Mouse (Mus musculus) MEL (cell line): ENCODE results near the gene Rab20. TPM values are rescaled to one million over a fixed set of nuclear protein-coding genes. Genes with fewer than 3 reads are reported as not detected.
A peak's percentile ranks its signal among the peaks of the same experiment; 100 is the strongest.

ENCODE experiments used
- DNase-seq: peaks from one replicate; pipeline ENCODE4 v3.0.0; 2011; ENCODE audit warnings: low read depth, low spot score
- H3K27ac ChIP-seq: 2 replicates; pipeline ENCODE4 v1.5.1; 2012; ENCODE audit warnings: low read depth, mild to moderate bottlenecking, control low read depth, low read length, moderate library complexity; ENCODE audit not compliant: control insufficient read depth
- H3K27me3 ChIP-seq, 2 experiments: fragments of 150-350 bp in 1 of 2; sonication (generic) in 1 of 2; 2 replicates each; pipeline ENCODE4 v1.6.1; 2012; ENCODE audit warnings: low read length in 2 of 2, mild to moderate bottlenecking in 2 of 2, improper control_type of control experiment in 1 of 2, moderate library complexity in 1 of 2; ENCODE audit not compliant: insufficient read depth in 2 of 2, control insufficient read depth in 1 of 2
- H3K36me3 ChIP-seq, 2 experiments: 2 replicates each; pipeline ENCODE4 v1.6.1; 2012 to 2014; ENCODE audit warnings: low read length in 2 of 2, improper control_type of control experiment in 1 of 2, inconsistent platforms in 1 of 2, mild to moderate bottlenecking in 1 of 2; ENCODE audit not compliant: insufficient read depth in 2 of 2, control insufficient read depth in 1 of 2
- H3K4me1 ChIP-seq, 2 experiments: fragments of 150-350 bp in 1 of 2; sonication (generic) in 1 of 2; 2 replicates each; pipeline ENCODE4 v1.6.1; 2012; ENCODE audit warnings: low read length in 2 of 2, improper control_type of control experiment in 1 of 2, mild to moderate bottlenecking in 1 of 2; ENCODE audit not compliant: insufficient read depth in 2 of 2, control insufficient read depth in 1 of 2
- H3K4me3 ChIP-seq, 2 experiments: fragments of 150-350 bp in 1 of 2; sonication (generic) in 1 of 2; 2 replicates each; pipeline ENCODE4 v1.5.1; 2012; ENCODE audit warnings: low read depth in 2 of 2, low read length in 2 of 2, mild to moderate bottlenecking in 2 of 2, moderate library complexity in 2 of 2, control low read depth in 1 of 2, improper control_type of control experiment in 1 of 2; ENCODE audit not compliant: control insufficient read depth in 1 of 2, insufficient read depth in 1 of 2
- H3K79me2 ChIP-seq: 2 replicates; pipeline ENCODE4 v1.6.1; 2012; ENCODE audit warnings: mild to moderate bottlenecking, low read length, moderate library complexity; ENCODE audit not compliant: control insufficient read depth, poor library complexity, insufficient read depth
- H3K9ac ChIP-seq: 2 replicates; pipeline ENCODE4 v1.6.1; 2012; ENCODE audit warnings: low read depth, mild to moderate bottlenecking, control low read depth, low read length, moderate library complexity; ENCODE audit not compliant: control insufficient read depth, poor library complexity, severe bottlenecking
- H3K9me3 ChIP-seq: fragments of 150-350 bp; sonication (generic); replicated peaks from 2 replicates; pipeline ENCODE4 v1.6.1; 2012; ENCODE audit warnings: mild to moderate bottlenecking, low read length, improper control_type of control experiment, moderate library complexity; ENCODE audit not compliant: insufficient read depth
- BHLHE40 ChIP-seq: IDR thresholded peaks from 2 replicates; pipeline ENCODE4 v1.6.1; 2012; ENCODE audit warnings: low read depth, mild to moderate bottlenecking, inconsistent platforms, low read length, improper control_type of control experiment, borderline replicate concordance
- CHD1 ChIP-seq: IDR thresholded peaks from 2 replicates; pipeline ENCODE4 v1.6.1; 2012; ENCODE audit warnings: low read depth, mild to moderate bottlenecking, inconsistent platforms, low read length, improper control_type of control experiment
- CTCF ChIP-seq, 3 experiments: IDR thresholded peaks in 2 of 3; conservative IDR thresholded peaks in 1 of 3; 2 replicates each; pipeline ENCODE4 v1.5.1; 2011 to 2012; ENCODE audit warnings: low read length in 3 of 3, low read depth in 2 of 3, mild to moderate bottlenecking in 2 of 3, improper control_type of control experiment in 1 of 3, inconsistent platforms in 1 of 3, mixed read lengths in 1 of 3, moderate library complexity in 1 of 3; ENCODE audit not compliant: control insufficient read depth in 1 of 3, insufficient read depth in 1 of 3, poor library complexity in 1 of 3, severe bottlenecking in 1 of 3
- JUND ChIP-seq: IDR thresholded peaks from 2 replicates; pipeline ENCODE4 v1.6.1; 2011; ENCODE audit warnings: low read depth, mild to moderate bottlenecking, improper control_type of control experiment, low read length
- KAT2A ChIP-seq: conservative IDR thresholded peaks from 2 replicates; pipeline ENCODE4 v1.6.1; 2012; ENCODE audit warnings: low read depth, low read length, improper control_type of control experiment, inconsistent platforms
- MAFK ChIP-seq: IDR thresholded peaks from 2 replicates; pipeline ENCODE4 v1.6.1; 2011; ENCODE audit warnings: low read depth, mild to moderate bottlenecking, low read length, improper control_type of control experiment, borderline replicate concordance
- MAX ChIP-seq: IDR thresholded peaks from 2 replicates; pipeline ENCODE4 v1.6.1; 2011; ENCODE audit warnings: low read length, improper control_type of control experiment
- MEF2A ChIP-seq: IDR thresholded peaks from 2 replicates; pipeline ENCODE4 v1.6.1; 2014; ENCODE audit warnings: low read depth, mild to moderate bottlenecking, inconsistent platforms, low read length, improper control_type of control experiment; ENCODE audit not compliant: poor library complexity, insufficient replicate concordance, severe bottlenecking; ENCODE audit errors: extremely low read depth
- MXI1 ChIP-seq: IDR thresholded peaks from 2 replicates; pipeline ENCODE4 v1.6.1; 2011; ENCODE audit warnings: mild to moderate bottlenecking, low read depth, low read length, improper control_type of control experiment
- POLR2A ChIP-seq, 2 experiments: IDR thresholded peaks; 2 replicates each; pipeline ENCODE4 v1.6.1; 2011 to 2012; ENCODE audit warnings: low read length in 2 of 2, mild to moderate bottlenecking in 2 of 2, control low read depth in 1 of 2, improper control_type of control experiment in 1 of 2, low read depth in 1 of 2, moderate library complexity in 1 of 2; ENCODE audit not compliant: control insufficient read depth in 1 of 2, insufficient read depth in 1 of 2, poor library complexity in 1 of 2
- RAD21 ChIP-seq: IDR thresholded peaks from 2 replicates; pipeline ENCODE4 v1.6.1; 2011; ENCODE audit warnings: mild to moderate bottlenecking, low read depth, low read length, improper control_type of control experiment
- SMC3 ChIP-seq: IDR thresholded peaks from 2 replicates; pipeline ENCODE4 v1.6.1; 2011; ENCODE audit warnings: low read depth, low read length, improper control_type of control experiment
- TCF12 ChIP-seq: IDR thresholded peaks from 2 replicates; pipeline ENCODE4 v1.6.1; 2014; ENCODE audit warnings: low read depth, mild to moderate bottlenecking, inconsistent platforms, low read length, improper control_type of control experiment, moderate library complexity
- UBTF ChIP-seq: IDR thresholded peaks from 2 replicates; pipeline ENCODE4 v1.6.1; 2012; ENCODE audit warnings: low read depth, mild to moderate bottlenecking, inconsistent platforms, low read length, improper control_type of control experiment, moderate library complexity, borderline replicate concordance; ENCODE audit not compliant: insufficient read depth
- USF2 ChIP-seq, 2 experiments: IDR thresholded peaks; 2 replicates each; pipeline ENCODE4 v1.6.1; 2011 to 2012; ENCODE audit warnings: improper control_type of control experiment in 2 of 2, low read length in 2 of 2, borderline replicate concordance in 1 of 2, inconsistent platforms in 1 of 2, low read depth in 1 of 2, mild to moderate bottlenecking in 1 of 2; ENCODE audit not compliant: insufficient read depth in 1 of 2
- ZC3H11A ChIP-seq: IDR thresholded peaks from 2 replicates; pipeline ENCODE4 v1.6.1; 2012; ENCODE audit warnings: low read depth, mild to moderate bottlenecking, inconsistent platforms, low read length, improper control_type of control experiment
- polyA plus RNA-seq, 2 experiments: library from polyadenylated mRNA; stranded (reverse) in 1 of 2; unstranded in 1 of 2; fragments of >175 nt in 1 of 2; fragments of >200 nt in 1 of 2; gene quantifications; 2 replicates each; pipeline versions ENCODE4 v1.2.1 to v1.2.4; 2012; ENCODE audit warnings: low replicate concordance in 2 of 2, low read depth in 1 of 2; ENCODE audit not compliant: insufficient read length in 2 of 2, insufficient read depth in 1 of 2, missing spikeins in 1 of 2
- total RNA-seq: library from RNA; depleted of rRNA; stranded (reverse); fragments of 300-350 nt; gene quantifications from 2 replicates; pipeline ENCODE4 v1.2.3, GENCODE M21; 2012

Gene Rab20
- total and polyA plus RNA-seq, 3 experiments, result 9.5 to 10.4 TPM; not detected in 1

GRCm38 (mm10) chr8:11486142-11486541, 7.6 kb upstream of the Rab20 start:
- Histone ChIP-seq H3K4me3 (no peak overlapping the region), H3K27ac (no peak overlapping the region), H3K4me1 (peaks cover 0 to 12% of the 10 kb centered on the region in 2 experiments; a peak in 2 of 4 replicates), H3K79me2 (no peaks in the 10 kb centered on the region), H3K9ac (no peak overlapping the region), H3K9me3 (no peaks in the 10 kb centered on the region), H3K36me3 (peaks cover 0 to 5% of the 10 kb centered on the region in 2 experiments; a peak in 2 of 4 replicates), H3K27me3 (no peaks in the 10 kb centered on the region; a peak in 1 of 4 replicates)
- TF ChIP-seq KAT2A (no peak), TCF12 (no peak), MAX (no peak), ZC3H11A (peak; percentile 66), UBTF (no peak), MAFK (no peak), CTCF (IDR thresholded peaks at IDR 0.05 in 2 of 3, conservative IDR thresholded peaks at IDR 0.05 in 1 of 3; ENCODE audit: control insufficient read depth in 1 of 3, insufficient read depth in 1 of 3, low read depth in 2 of 3, low read length in 3 of 3, poor library complexity in 1 of 3, severe bottlenecking in 1 of 3) (peak; percentile 89 to 90 (median 90)), BHLHE40 (no peak), RAD21 (peak; percentile 83), MEF2A (no peak), SMC3 (peak; percentile 82), MXI1 (no peak)
- peak; percentile 80 for DNase-seq

- Histone ChIP-seq H3K4me3 (no peak overlapping the region), H3K27ac (no peak overlapping the region), H3K4me1 (peaks cover 0 to 12% of the 10 kb centered on the region in 2 experiments; a peak in 2 of 4 replicates), H3K9me3 (no peaks in the 10 kb centered on the region), H3K9ac (no peak overlapping the region), H3K79me2 (no peaks in the 10 kb centered on the region; the same call in 1 of the 2 replicates), H3K36me3 (peaks cover 0 to 5% of the 10 kb centered on the region in 2 experiments; a peak in 2 of 4 replicates), H3K27me3 (no peaks in the 10 kb centered on the region; a peak in 1 of 4 replicates)
- TF ChIP-seq POLR2A (IDR thresholded peaks at IDR 0.05; ENCODE audit: control insufficient read depth in 1 of 2, insufficient read depth in 1 of 2, low read depth in 1 of 2, low read length in 2 of 2, poor library complexity in 1 of 2) (no peak), CHD1 (no peak), MXI1 (no peak), JUND (no peak), USF2 (IDR thresholded peaks at IDR 0.05; ENCODE audit: borderline replicate concordance in 1 of 2, insufficient read depth in 1 of 2, low read depth in 1 of 2, low read length in 2 of 2) (no peak)
- no peak for DNase-seq
Observed at GRCm38 (mm10) chr8:11482537-11482936, 4.0 kb upstream of the Rab20 start.
